Mouse (Mus musculus): ENCODE data around the gene Sppl2b. TPM values are rescaled to one million over a fixed set of nuclear protein-coding genes. Genes with fewer than 3 reads are reported as not detected.

Sppl2b gene
- polyA plus RNA-seq, 1 experiment from 2014 or later, result 45.2 TPM

- WGBS, result 84% methylated on average over 6 of the region's 6 CpGs
- H3K4me3 ChIP-seq, result no peak overlapping the region
- H3K27ac ChIP-seq (replicated peaks), result no peak overlapping the region
- DNase-seq (ENCODE audit: low spot score), result no peak
- peaks cover 14% of the 10 kb centered on the region for H3K9me3 ChIP-seq
- H3K4me1 ChIP-seq, result peaks cover 27% of the 10 kb centered on the region
- peaks cover 9% of the 10 kb centered on the region for H3K27me3 ChIP-seq (replicated peaks; ENCODE audit: low read depth, poor library complexity, severe bottlenecking)
- peaks cover 28% of the 10 kb centered on the region for H3K36me3 ChIP-seq (replicated peaks)
These were observed 40.6 kb downstream of the Sppl2b start for GRCm38 (mm10) chr10:80895697-80896096.

GRCm38 (mm10) chr10:80896581-80897485 lies 41.8 kb downstream of the Sppl2b start:
- Histone ChIP-seq H3K27me3 (replicated peaks; ENCODE audit: low read depth, poor library complexity, severe bottlenecking) (peaks cover 8% of the 10 kb centered on the region; the same call in 1 of the 2 replicates), H3K36me3 (replicated peaks) (peaks cover 33% of the 10 kb centered on the region), H3K9me3 (peaks cover 12% of the 10 kb centered on the region), H3K27ac (replicated peaks) (no peak overlapping the region), H3K4me1 (peaks cover 31% of the 10 kb centered on the region), H3K4me3 (peak overlapping the region; percentile 14; the same call in 1 of the 2 replicates)
- 75% methylated on average over 24 of the region's 24 CpGs for WGBS
- no peak for DNase-seq (ENCODE audit: low spot score)

GRCm38 (mm10) chr10:80897861-80898510 lies 42.9 kb downstream of the Sppl2b start:
- Histone ChIP-seq H3K27ac (replicated peaks) (no peak overlapping the region), H3K4me1 (peaks cover 31% of the 10 kb centered on the region), H3K4me3 (peak overlapping the region; percentile 36), H3K9me3 (peaks cover under 1% of the 10 kb centered on the region; the same call in 1 of the 2 replicates), H3K36me3 (replicated peaks) (peaks cover 45% of the 10 kb centered on the region), H3K27me3 (replicated peaks; ENCODE audit: low read depth, poor library complexity, severe bottlenecking) (peaks cover 8% of the 10 kb centered on the region; the same call in 1 of the 2 replicates)
- peak; percentile 49 for DNase-seq (ENCODE audit: low spot score)
- 38% methylated on average over 41 of the region's 41 CpGs for WGBS

GRCm38 (mm10) chr10:80899074-80899473 lies 44.0 kb downstream of the Sppl2b start:
- Histone ChIP-seq H3K27ac (replicated peaks) (no peak overlapping the region), H3K27me3 (replicated peaks; ENCODE audit: low read depth, poor library complexity, severe bottlenecking) (peaks cover 8% of the 10 kb centered on the region; the same call in 1 of the 2 replicates), H3K4me3 (peak overlapping the region; percentile 94), H3K36me3 (replicated peaks) (peaks cover 55% of the 10 kb centered on the region), H3K9me3 (no peaks in the 10 kb centered on the region), H3K4me1 (peaks cover 31% of the 10 kb centered on the region)
- no peak for DNase-seq (ENCODE audit: low spot score)
- WGBS, result 89% methylated on average over 8 of the region's 8 CpGs

GRCm38 (mm10) chr10:80899591-80900317 lies 44.7 kb downstream of the Sppl2b start:
- 14% methylated on average over 25 of the region's 25 CpGs for WGBS
- H3K9me3 ChIP-seq, result no peaks in the 10 kb centered on the region
- peak overlapping the region; percentile 94 for H3K4me3 ChIP-seq
- peaks cover 31% of the 10 kb centered on the region for H3K4me1 ChIP-seq
- peak overlapping the region; percentile 93 for H3K27ac ChIP-seq (replicated peaks)
- peaks cover 8% of the 10 kb centered on the region; the same call in 1 of the 2 replicates for H3K27me3 ChIP-seq (replicated peaks; ENCODE audit: low read depth, poor library complexity, severe bottlenecking)
- no peak for DNase-seq (ENCODE audit: low spot score)
- H3K36me3 ChIP-seq (replicated peaks), result peaks cover 62% of the 10 kb centered on the region

- Histone ChIP-seq H3K4me3 (peak within 1 kb of the TSS; percentile 94), H3K27ac (replicated peaks) (peak within 1 kb of the TSS; percentile 93), H3K36me3 (replicated peaks) (peaks cover 71% of the 10 kb centered on the region), H3K4me1 (peaks cover 31% of the 10 kb centered on the region), H3K9me3 (no peaks in the 10 kb centered on the region), H3K27me3 (replicated peaks; ENCODE audit: low read depth, poor library complexity, severe bottlenecking) (peaks cover 8% of the 10 kb centered on the region; the same call in 1 of the 2 replicates)
- DNase-seq (ENCODE audit: low spot score), result peak; percentile 98
- under 1% methylated on average over 72 of the region's 72 CpGs for whole genome bisulfite sequencing
These were observed 45.5 kb downstream of the Sppl2b start, which contains the start of gene Timm13 for GRCm38 (mm10) chr10:80900318-80901247. Gene Timm13 (minus strand): TSS chr10:80900969.

- Histone ChIP-seq H3K4me1 (peaks cover 31% of the 10 kb centered on the region), H3K27me3 (replicated peaks; ENCODE audit: low read depth, poor library complexity, severe bottlenecking) (peaks cover 8% of the 10 kb centered on the region; the same call in 1 of the 2 replicates), H3K27ac (replicated peaks) (peak overlapping the region; percentile 54), H3K36me3 (replicated peaks) (peaks cover 81% of the 10 kb centered on the region), H3K4me3 (peak overlapping the region; percentile 94), H3K9me3 (no peaks in the 10 kb centered on the region)
- WGBS, result 88% methylated on average over 19 of the region's 19 CpGs
- no peak for DNase-seq (ENCODE audit: low spot score)
These were observed 46.6 kb downstream of the Sppl2b start for GRCm38 (mm10) chr10:80901409-80902272.

- Histone ChIP-seq H3K9me3 (no peaks in the 10 kb centered on the region), H3K4me3 (peak overlapping the region; percentile 94; the same call in 1 of the 2 replicates), H3K36me3 (replicated peaks) (peaks cover 86% of the 10 kb centered on the region), H3K27ac (replicated peaks) (no peak overlapping the region), H3K4me1 (peaks cover 26% of the 10 kb centered on the region), H3K27me3 (replicated peaks; ENCODE audit: low read depth, poor library complexity, severe bottlenecking) (peaks cover 8% of the 10 kb centered on the region; the same call in 1 of the 2 replicates)
- no peak for DNase-seq (ENCODE audit: low spot score)
- WGBS, result 91% methylated on average over 9 of the region's 9 CpGs
These were observed 47.3 kb downstream of the Sppl2b start for GRCm38 (mm10) chr10:80902273-80902940.

- Histone ChIP-seq H3K27ac (replicated peaks) (no peak overlapping the region), H3K36me3 (replicated peaks) (peaks cover 86% of the 10 kb centered on the region), H3K4me1 (peaks cover 19% of the 10 kb centered on the region), H3K27me3 (replicated peaks; ENCODE audit: low read depth, poor library complexity, severe bottlenecking) (peaks cover under 1% of the 10 kb centered on the region; the same call in 1 of the 2 replicates), H3K4me3 (no peak overlapping the region), H3K9me3 (no peaks in the 10 kb centered on the region)
- WGBS, result 94% methylated on average over 10 of the region's 10 CpGs
- DNase-seq (ENCODE audit: low spot score), result no peak
These were observed 48.2 kb downstream of the Sppl2b start for GRCm38 (mm10) chr10:80903282-80903681.

GRCm38 (mm10) chr10:80904004-80904693 lies 49.1 kb downstream of the Sppl2b start:
- Histone ChIP-seq H3K27ac (replicated peaks) (no peak overlapping the region), H3K36me3 (replicated peaks) (peaks cover 87% of the 10 kb centered on the region), H3K9me3 (no peaks in the 10 kb centered on the region), H3K4me1 (peaks cover 14% of the 10 kb centered on the region), H3K27me3 (replicated peaks; ENCODE audit: low read depth, poor library complexity, severe bottlenecking) (no peaks in the 10 kb centered on the region), H3K4me3 (no peak overlapping the region)
- DNase-seq (ENCODE audit: low spot score), result no peak
- WGBS, result 88% methylated on average over 28 of the region's 28 CpGs
